Mouse (Mus musculus): ENCODE measurements around the gene Gm10073.

GRCm38 (mm10) chr8:106543043-106543442 lies 30.2 kb downstream of the Gm10073 start:
- no peak for TF ChIP-seq CTCF (IDR thresholded peaks at IDR 0.05)
- TF ChIP-seq EP300 (IDR thresholded peaks at IDR 0.05; ENCODE audit: insufficient read depth, low read depth, low read length), result no peak
- no peak for TF ChIP-seq POLR2A (IDR thresholded peaks at IDR 0.05; ENCODE audit: insufficient read depth, low read depth, low read length)
